Mouse (Mus musculus) neural tube, embryonic 11.5 days (tissue): ENCODE data around the gene Vmn1r196. TPM values are rescaled to one million over a fixed set of nuclear protein-coding genes. Genes with fewer than 3 reads are reported as not detected.
"Not testable (repeated sequence)": the region's sequence is repeated elsewhere in the genome, so short reads cannot be mapped to it uniquely, and the experiment has no call there.

Source experiments
- ATAC-seq: fragments of 200-750 bp; cut with Nextera tagmentation; 2 replicates; pipeline ENCODE4 v1.8.0; 2017; ENCODE audit warnings: moderate number of reproducible peaks, mild to moderate bottlenecking, moderate TSS enrichment, moderate library complexity; ENCODE audit not compliant: insufficient read depth, low FRiP score, low TSS enrichment
- DNase-seq: peaks from one replicate; pipeline ENCODE4 v3.0.0-alpha.2; 2015; ENCODE audit warnings: low spot score
- H3K27ac ChIP-seq: fragments of 300-500 bp; sonication (generic); 2 replicates; pipeline ENCODE4 v1.5.1; 2014; ENCODE audit warnings: low read depth, mild to moderate bottlenecking, low read length
- H3K27me3 ChIP-seq: fragments of 300-500 bp; sonication (generic); 2 replicates; pipeline ENCODE4 v1.6.1; 2014; ENCODE audit warnings: mild to moderate bottlenecking, low read length, mixed read lengths; ENCODE audit not compliant: control insufficient read depth, insufficient read depth
- H3K36me3 ChIP-seq: fragments of 300-500 bp; sonication (generic); 2 replicates; pipeline ENCODE4 v1.6.1; 2014; ENCODE audit warnings: mild to moderate bottlenecking, low read length, moderate library complexity, mixed read lengths; ENCODE audit not compliant: control insufficient read depth, insufficient read depth
- H3K4me1 ChIP-seq: fragments of 300-500 bp; sonication (generic); 2 replicates; pipeline ENCODE4 v1.6.1; 2014; ENCODE audit warnings: low read length, mixed read lengths; ENCODE audit not compliant: control insufficient read depth, insufficient read depth
- H3K4me2 ChIP-seq: fragments of 300-500 bp; sonication (generic); 2 replicates; pipeline ENCODE4 v1.6.1; 2014; ENCODE audit warnings: low read depth, mild to moderate bottlenecking, moderate library complexity
- H3K4me3 ChIP-seq: fragments of 300-500 bp; sonication (generic); 2 replicates; pipeline ENCODE4 v1.5.1; 2014; ENCODE audit warnings: low read depth, low read length
- H3K9ac ChIP-seq: fragments of 300-500 bp; sonication (generic); 2 replicates; pipeline ENCODE4 v1.6.1; 2014; ENCODE audit warnings: mild to moderate bottlenecking, low read length
- H3K9me3 ChIP-seq: fragments of 300-500 bp; sonication (generic); 2 replicates; pipeline ENCODE4 v1.6.1; 2016; ENCODE audit warnings: low read length; ENCODE audit not compliant: control insufficient read depth
- WGBS: fragments of 180-500 bp; shearing (Covaris S2); extraction: QIAGEN DNeasy Blood & Tissue Kit; methylation state at CpG from one replicate; pipeline ENCODE4 v1.1.7; 2014; 5-methylcytosine and 5-hydroxymethylcytosine counted together
- polyA plus RNA-seq: library from polyadenylated mRNA; unstranded; fragments of >200 nt; fragmentation: Nextera tagmentation; extraction: Ambion mirVana; gene quantifications from 2 replicates; pipeline ENCODE4 v1.2.1, GENCODE M21; 2014

Vmn1r196 gene
- polyA plus RNA-seq: not detected in 2 replicates

- 76% methylated on average over 2 of the region's 2 CpGs for WGBS
- H3K4me3 ChIP-seq: no peak within 1 kb of the TSS
- H3K4me1 ChIP-seq: no peaks in the 10 kb centered on the region
- H3K9me3 ChIP-seq: no peaks in the 10 kb centered on the region
- H3K4me2 ChIP-seq: no peak within 1 kb of the TSS
- no peak within 1 kb of the TSS for H3K27ac ChIP-seq
- ATAC-seq (no peak), DNase-seq (no peak)
- H3K27me3 ChIP-seq: no peaks in the 10 kb centered on the region
- H3K9ac ChIP-seq: no peak within 1 kb of the TSS
- H3K36me3 ChIP-seq: no peaks in the 10 kb centered on the region
Observed at GRCm38 (mm10) chr13:22289620-22290019, at the start of gene Vmn1r196. Vmn1r196 (plus strand) TSS chr13:22289920.

DNA sequence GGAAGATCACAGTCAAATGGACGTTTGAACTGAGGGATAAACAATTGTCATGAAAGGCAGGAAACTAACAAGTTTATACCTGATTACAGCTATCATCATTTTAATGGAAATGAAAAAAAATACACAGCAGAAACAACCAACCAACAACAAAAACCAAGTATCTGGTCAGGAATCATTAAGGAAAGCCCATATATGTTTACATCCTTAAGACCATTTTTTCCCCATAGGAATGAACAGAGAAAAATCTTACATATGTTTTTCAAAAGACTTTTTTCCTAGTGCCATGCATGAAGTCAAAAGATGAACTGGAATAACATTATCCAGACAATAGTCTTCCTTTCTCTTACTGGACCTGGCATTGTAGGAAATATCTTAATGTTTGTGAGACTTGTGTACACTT lies 45.8 kb upstream of the Vmn1r196 start, which contains the start of gene Vmn1r194:
Vmn1r194 (plus strand) TSS at position 301 of the 400 bp plus-strand sequence.
- Histone ChIP-seq H3K9ac (no peak within 1 kb of the TSS), H3K4me2 (no peak within 1 kb of the TSS), H3K4me1 (no peaks in the 10 kb centered on the region), H3K27me3 (no peaks in the 10 kb centered on the region), H3K36me3 (no peaks in the 10 kb centered on the region), H3K9me3 (no peaks in the 10 kb centered on the region), H3K4me3 (no peak within 1 kb of the TSS), H3K27ac (no peak within 1 kb of the TSS)
- no peak for DNase-seq
- no peak for ATAC-seq
- 53% methylated on average over 1 of the region's 1 CpGs for WGBS

- DNase-seq, H3K27ac ChIP-seq, H3K36me3 ChIP-seq, H3K4me1 ChIP-seq, H3K27me3 ChIP-seq, H3K9me3 ChIP-seq, H3K4me2 ChIP-seq, H3K4me3 ChIP-seq, ATAC-seq, H3K9ac ChIP-seq: not testable (repeated sequence)
- 95% methylated on average over 1 of the region's 1 CpGs for WGBS
Observed at GRCm38 (mm10) chr13:22270222-22270621, 19.5 kb upstream of the Vmn1r196 start, which contains the start of gene Vmn1r195. Vmn1r195 (plus strand) TSS chr13:22270522.

DNA sequence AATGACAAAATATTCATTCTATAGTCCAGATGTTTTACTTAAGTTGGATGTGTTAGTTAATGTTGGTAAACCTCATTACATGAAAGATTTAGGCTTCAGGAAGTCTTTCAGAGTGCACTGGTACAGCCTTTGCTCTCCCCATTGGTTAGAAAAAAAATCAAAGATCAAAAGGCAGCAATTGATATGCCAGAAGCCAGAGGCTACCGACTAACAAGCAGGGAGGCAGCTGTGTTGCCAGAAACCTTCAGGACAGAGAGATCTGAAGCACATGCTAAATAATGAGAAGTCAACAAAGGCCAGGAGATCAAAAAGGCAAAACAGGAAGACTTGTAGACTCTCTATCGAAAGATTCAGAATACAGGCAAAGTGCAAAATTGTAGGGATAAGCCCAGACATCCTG lies 18.0 kb upstream of the Vmn1r196 start:
- no peak overlapping the region for H3K9ac ChIP-seq
- no peak overlapping the region for H3K27ac ChIP-seq
- DNase-seq: no peak
- H3K27me3 ChIP-seq: no peaks in the 10 kb centered on the region
- H3K4me1 ChIP-seq: no peaks in the 10 kb centered on the region
- H3K9me3 ChIP-seq: no peaks in the 10 kb centered on the region
- H3K36me3 ChIP-seq: no peaks in the 10 kb centered on the region
- ATAC-seq: no peak
- H3K4me2 ChIP-seq: no peak overlapping the region
- WGBS: 51% methylated on average over 2 of the region's 2 CpGs
- H3K4me3 ChIP-seq: no peak overlapping the region

DNA sequence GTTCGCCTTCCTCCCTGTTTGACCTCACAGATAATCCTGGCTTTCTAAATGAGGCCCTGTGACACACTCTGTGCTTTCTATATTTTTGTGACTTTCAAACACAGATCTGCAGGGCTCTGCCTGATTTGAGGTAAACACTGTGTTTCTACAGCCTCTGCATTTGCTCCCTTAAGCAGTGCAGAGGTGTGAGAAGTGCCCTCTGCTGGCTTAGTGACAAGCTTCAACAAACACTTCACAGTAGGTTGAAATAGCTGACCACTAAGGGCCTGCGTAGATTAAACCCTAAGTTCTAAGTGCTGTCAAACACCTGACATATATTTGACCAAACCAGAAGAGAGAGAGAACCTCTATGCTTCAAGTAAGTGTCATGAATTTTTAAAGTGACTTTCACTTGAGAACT lies 5.1 kb upstream of the Vmn1r196 start:
- WGBS: 77% methylated on average over 2 of the region's 2 CpGs

DNA sequence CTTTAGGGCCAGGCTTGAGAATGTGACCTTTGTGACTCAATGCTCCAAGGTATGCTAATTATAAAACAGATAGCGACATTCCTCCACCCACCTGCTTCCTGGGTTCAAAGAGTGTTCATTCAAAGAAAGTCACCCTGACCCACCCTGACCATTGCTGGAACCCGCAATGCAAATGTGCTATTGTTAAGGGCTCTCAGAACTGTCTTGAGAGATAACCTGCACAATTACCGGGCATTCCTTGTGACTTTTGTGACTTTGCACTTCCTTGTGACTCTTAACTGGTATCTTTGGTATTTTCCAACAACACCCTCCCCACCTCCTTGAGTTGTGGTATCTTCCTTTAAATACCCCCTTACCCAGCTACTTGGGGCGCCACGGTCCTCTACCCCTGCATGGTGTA lies 18.4 kb downstream of the Vmn1r196 start:
- not testable (repeated sequence) for H3K4me3 ChIP-seq, H3K36me3 ChIP-seq, H3K4me2 ChIP-seq, H3K9ac ChIP-seq, H3K4me1 ChIP-seq, H3K27me3 ChIP-seq, H3K9me3 ChIP-seq, H3K27ac ChIP-seq, ATAC-seq, DNase-seq
- 87% methylated on average over 5 of the region's 5 CpGs for WGBS

More for the DNA sequence above, 5.1 kb upstream of the Vmn1r196 start:
- H3K36me3 ChIP-seq: no peaks in the 10 kb centered on the region
- no peak overlapping the region for H3K4me2 ChIP-seq
- no peak overlapping the region for H3K27ac ChIP-seq
- DNase-seq (no peak), ATAC-seq (no peak)
- H3K9ac ChIP-seq: no peak overlapping the region
- no peaks in the 10 kb centered on the region for H3K27me3 ChIP-seq
- no peaks in the 10 kb centered on the region for H3K4me1 ChIP-seq
- no peak overlapping the region for H3K4me3 ChIP-seq
- no peaks in the 10 kb centered on the region for H3K9me3 ChIP-seq

GRCm38 (mm10) chr13:22315361-22315760 lies 25.6 kb downstream of the Vmn1r196 start:
- no peaks in the 10 kb centered on the region for H3K27me3 ChIP-seq
- H3K9ac ChIP-seq: no peak overlapping the region
- DNase-seq (no peak), ATAC-seq (no peak)
- H3K4me3 ChIP-seq: no peak overlapping the region
- 85% methylated on average over 2 of the region's 2 CpGs for WGBS
- H3K4me2 ChIP-seq: no peak overlapping the region
- no peaks in the 10 kb centered on the region for H3K9me3 ChIP-seq
- H3K27ac ChIP-seq: no peak overlapping the region
- no peaks in the 10 kb centered on the region for H3K4me1 ChIP-seq
- H3K36me3 ChIP-seq: no peaks in the 10 kb centered on the region

- H3K36me3 ChIP-seq: no peaks in the 10 kb centered on the region
- H3K4me2 ChIP-seq: no peak overlapping the region
- 79% methylated on average over 2 of the region's 2 CpGs for WGBS
- H3K9ac ChIP-seq: no peak overlapping the region
- H3K4me3 ChIP-seq: no peak overlapping the region
- H3K4me1 ChIP-seq: no peaks in the 10 kb centered on the region
- no peak overlapping the region for H3K27ac ChIP-seq
- no peaks in the 10 kb centered on the region for H3K27me3 ChIP-seq
- DNase-seq (no peak), ATAC-seq (no peak)
- no peaks in the 10 kb centered on the region for H3K9me3 ChIP-seq
Observed at GRCm38 (mm10) chr13:22317366-22317765, 27.6 kb downstream of the Vmn1r196 start.

DNA sequence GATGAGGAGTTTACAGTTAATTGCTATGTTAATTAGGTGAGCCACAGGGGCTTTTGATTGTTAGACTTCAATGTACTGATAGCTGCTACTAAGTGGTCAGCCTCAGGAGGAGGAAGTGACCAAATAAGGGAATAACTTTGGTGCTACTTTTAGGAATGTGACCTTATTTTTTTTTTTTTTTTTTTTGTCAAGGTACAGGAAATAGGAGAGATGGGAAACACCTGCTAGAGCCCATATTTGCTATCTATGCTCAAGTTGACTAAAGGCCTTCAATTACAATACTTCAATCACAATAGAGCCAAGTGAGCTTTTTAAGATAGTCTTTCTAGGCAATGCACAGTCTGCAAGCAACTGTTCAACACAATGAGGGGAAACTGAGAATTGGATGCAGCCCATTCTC lies 30.4 kb downstream of the Vmn1r196 start:
- no peaks in the 10 kb centered on the region for H3K9me3 ChIP-seq
- no peaks in the 10 kb centered on the region for H3K27me3 ChIP-seq
- no peak overlapping the region for H3K27ac ChIP-seq
- no peaks in the 10 kb centered on the region for H3K4me1 ChIP-seq
- no peak overlapping the region for H3K9ac ChIP-seq
- no peak overlapping the region for H3K4me2 ChIP-seq
- H3K4me3 ChIP-seq: no peak overlapping the region
- no peaks in the 10 kb centered on the region for H3K36me3 ChIP-seq
- ATAC-seq (no peak), DNase-seq (no peak)
